Mouse (Mus musculus) adrenal gland, adult 2 months (tissue): ENCODE results near the gene Adra1b. TPM values are rescaled to one million over a fixed set of nuclear protein-coding genes. Genes with fewer than 3 reads are reported as not detected.

Experiments used
- DNase-seq: peaks from one replicate; pipeline ENCODE4 v3.0.0; 2021
- long read RNA-seq: library from polyadenylated mRNA; stranded (forward); transcript quantifications from one replicate; pipeline ENCODE4 v2.0.0, GENCODE M21; 2021
- polyA plus RNA-seq: library from polyadenylated mRNA; depleted of rRNA; stranded (reverse); fragments of >200 nt; gene quantifications from 2 replicates; pipeline ENCODE4 v1.2.3, GENCODE M21; 2012; rRNA removed
- total RNA-seq, 2 experiments: library from RNA; stranded (reverse); gene quantifications; 2 replicates each; pipeline ENCODE4 v1.2.3; 2021

Gene Adra1b
- total RNA-seq (1 to 10 TPM; 2.7 to 5.9 TPM), polyA plus RNA-seq (6.4 and 6.5 TPM in 2 replicates)
- long read RNA-seq, transcript Adra1b-204 (2 exons, 3,047 nt), result major isoform, 8 of 10 reads
- long read RNA-seq, partial matches to known transcripts, result 0 of 10 reads
- long read RNA-seq, other reads (novel, unspliced or antisense), result 2 of 10 reads

DNA sequence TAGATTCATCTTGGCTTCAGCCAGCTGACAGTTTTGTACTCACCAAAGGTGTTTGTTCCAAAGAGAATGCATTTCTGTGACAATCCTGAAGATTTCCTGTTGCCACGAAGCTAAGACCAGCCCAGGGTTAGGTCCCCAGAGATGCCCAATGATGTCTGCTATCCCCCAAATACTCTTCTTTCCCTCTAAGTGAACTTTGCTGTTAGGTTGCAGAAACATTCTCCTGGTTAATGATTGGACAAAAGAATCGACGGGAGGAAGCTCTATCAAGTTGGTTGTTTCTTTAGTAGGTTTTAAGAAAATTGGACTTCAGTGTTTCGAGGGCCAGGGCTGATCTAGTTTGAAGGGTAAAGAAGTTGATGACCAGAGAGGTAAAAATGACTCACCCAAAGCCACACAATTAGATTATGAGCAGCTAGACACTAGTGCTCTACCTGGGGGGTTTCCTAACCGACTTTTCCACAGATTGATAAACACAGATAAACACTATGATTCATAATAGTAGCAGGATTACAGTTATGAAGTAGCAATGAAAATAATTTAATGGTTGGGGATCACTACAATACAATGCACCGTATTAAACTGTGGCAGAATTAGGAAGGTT, at the start of gene Adra1b:
Gene Adra1b (minus strand): TSS at position 160 of the 604 bp plus-strand sequence.
- DNase-seq, result no peak

DNA sequence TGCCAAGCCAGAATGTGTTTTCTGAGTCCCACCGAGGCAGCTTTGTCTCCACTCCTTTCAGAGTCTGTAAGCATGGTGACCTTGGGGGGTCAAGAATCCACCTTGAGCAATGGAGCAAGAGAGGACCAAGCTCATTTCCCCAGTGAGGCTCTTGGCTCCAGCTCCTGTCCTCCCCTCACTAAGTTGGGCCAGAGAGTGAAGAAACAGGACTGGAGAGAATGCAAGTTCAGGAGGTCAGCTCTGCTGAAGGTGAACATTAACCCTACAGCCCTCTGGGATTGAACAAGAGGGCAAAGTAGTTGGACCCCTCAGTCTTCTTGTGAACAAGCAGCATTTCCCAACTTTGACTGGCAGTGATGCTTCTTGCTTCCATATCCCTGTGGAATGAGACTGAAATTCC, 49.3 kb upstream of the Adra1b start:
- peak; percentile 35 for DNase-seq

DNA sequence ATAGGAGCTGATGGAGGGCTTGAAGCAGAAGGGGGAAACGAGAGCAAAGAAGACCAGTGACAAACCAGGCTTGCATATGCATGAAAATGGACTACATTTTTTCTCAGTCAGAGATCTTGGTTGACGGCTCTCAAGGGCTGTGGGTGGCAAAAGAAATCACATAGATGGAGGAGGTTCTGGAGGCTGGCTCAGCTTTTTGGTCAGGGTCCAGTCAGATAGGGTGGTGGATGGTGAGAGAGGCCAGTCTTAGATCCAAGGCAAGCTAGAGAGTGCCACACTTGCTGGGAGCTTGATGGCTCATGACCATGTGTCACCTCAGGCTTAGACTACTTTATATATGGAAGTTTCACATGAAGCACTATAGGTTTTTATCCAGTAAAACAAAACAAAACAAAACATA, 42.8 kb upstream of the Adra1b start:
- DNase-seq, result no peak

DNA sequence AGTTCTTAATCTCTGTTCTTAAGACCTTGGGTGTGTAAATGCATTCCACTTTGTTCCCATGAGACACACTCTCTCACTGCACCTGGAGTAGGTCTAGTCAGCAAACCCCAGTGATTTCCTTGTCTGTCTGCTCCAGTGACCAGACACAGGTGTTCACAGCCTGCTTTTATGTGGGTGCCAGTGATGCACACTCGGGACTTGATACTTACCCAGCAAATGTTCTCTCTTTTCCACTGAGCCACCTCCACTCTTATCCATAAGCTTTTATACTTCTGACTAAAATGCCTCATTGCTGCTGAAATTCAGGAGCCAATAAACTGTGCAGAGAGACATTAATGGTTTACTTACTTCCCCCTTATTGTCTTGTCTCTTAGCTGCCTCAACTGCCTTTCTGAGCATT, 42.2 kb upstream of the Adra1b start:
- DNase-seq, result no peak

DNA sequence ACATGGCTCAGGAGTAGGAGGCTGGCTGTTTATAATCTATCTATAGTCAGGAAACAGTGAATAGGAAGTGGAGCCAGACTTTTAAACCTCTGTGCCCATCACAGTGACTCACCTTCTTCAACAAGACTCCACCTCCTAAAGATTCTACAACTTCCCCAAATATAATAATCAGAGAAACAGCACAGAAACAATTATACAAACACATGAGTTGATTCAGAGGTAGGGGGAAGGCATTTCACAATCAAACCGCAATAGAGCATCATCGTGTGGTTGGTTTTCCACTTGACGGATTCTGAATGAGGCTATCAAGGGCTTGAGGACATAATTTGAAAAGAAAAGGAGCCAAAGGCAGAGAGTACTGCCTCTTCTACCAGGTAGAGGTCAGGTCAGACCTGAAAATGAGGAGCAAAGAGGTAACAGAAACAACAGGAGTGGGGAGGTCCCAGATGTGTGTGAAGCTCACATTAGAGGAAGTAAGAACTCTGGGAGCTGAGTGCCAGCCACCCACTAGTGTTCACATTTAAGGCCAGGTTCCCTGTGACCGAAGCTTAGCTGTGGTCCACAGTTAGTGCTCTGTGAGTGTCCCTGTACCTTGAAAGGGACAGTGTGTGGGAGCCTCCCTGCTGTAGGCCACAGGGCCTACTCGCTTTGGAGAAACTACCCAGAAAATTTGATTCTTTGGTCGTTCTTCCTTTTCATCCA, 39.6 kb upstream of the Adra1b start:
- no peak for DNase-seq

DNA sequence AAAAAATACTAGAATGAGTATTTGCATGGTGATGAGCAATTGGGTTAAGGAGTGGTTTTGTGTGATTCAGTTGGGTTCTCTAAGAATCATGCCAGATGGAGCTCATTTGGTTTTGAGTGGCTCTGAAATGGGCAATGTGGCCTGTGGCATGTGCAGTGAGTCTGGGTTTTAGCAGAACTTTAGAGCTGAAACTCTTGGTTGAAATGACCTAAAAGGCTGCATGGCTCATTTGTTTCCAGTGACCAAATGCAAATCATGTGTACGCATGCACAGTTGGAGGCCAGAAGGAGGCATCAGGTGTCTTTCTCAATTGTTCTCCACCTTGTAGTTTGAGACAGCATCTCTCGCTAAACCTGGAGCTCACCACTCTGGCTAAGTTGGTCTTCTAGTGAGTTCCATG, 35.0 kb upstream of the Adra1b start:
- DNase-seq, result no peak

DNA sequence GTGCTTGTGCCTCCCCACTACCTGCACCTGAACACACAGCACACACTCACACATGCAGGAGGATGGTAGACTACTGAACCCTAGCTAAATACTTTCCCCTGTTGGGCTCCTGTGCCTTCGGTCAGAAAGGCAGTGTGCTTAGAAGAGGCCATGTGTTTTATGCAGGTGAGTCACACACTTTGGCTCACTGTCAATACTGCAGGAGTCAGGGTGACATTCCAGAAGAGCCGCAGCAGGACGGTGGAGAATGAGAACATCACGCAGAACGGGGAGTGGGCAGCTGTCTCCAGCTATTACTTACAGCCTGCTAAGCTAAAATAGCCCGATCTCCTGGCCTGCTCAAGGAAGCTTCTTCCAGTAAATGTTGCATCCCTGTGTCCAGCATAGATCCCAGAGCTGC, 32.5 kb upstream of the Adra1b start:
- DNase-seq, result peak; percentile 75

DNA sequence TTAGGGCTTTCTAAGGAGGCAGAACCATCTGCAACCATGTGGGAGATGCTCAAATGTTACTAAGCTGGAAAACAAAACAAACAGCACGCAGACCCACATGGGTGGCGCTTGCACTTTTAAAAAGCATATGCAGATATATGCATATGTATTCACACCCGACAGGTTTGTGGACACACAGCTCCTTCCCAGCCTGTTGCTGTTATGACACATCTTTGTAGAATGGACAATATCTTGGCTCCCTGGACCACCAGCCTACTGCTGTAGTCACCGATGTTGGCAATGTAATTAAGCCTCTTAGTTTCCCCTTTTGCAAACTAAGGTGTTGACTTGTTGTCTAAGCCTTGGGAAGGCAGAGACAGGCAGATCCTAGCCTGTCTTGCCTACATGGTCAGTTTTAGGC, 32.0 kb upstream of the Adra1b start:
- no peak for DNase-seq

DNA sequence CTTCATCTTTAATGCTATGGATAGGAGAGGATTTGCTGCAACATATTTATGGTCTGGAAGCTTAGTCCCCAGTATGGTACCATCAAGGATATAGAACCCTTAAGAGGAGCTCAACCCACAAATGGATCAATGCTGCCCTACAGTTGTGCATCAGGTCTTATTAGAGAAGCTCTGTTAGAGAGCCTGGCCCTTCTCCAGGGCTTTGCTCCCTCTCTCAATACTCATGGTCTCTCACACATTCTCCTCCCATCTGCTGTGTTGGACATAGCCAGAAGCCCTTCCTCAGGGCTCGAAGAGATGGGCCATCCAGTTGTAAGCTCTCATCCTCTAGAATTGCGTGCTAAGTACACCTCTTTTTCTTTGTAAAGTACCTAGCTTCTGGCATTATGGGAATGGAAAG, 29.2 kb upstream of the Adra1b start:
- no peak for DNase-seq

DNA sequence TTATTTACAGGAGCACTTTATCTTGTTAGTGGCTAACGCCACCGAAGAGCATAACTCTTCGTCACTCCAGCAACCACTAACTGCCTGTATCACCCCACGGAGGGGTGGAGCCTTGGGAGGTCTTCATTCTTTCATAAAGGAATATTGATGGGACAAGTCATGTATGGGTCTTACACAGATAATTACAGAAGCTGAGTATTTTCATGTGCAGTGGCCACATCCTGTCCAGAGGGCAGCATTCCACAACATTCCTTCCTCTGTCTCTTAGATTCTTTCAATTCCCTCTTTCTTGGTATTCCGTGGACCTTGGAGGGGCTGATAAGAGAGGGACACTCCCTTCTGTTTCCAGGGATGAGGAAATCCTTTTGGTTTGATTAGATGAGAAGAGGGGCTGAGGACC, 28.7 kb upstream of the Adra1b start:
- no peak for DNase-seq

DNA sequence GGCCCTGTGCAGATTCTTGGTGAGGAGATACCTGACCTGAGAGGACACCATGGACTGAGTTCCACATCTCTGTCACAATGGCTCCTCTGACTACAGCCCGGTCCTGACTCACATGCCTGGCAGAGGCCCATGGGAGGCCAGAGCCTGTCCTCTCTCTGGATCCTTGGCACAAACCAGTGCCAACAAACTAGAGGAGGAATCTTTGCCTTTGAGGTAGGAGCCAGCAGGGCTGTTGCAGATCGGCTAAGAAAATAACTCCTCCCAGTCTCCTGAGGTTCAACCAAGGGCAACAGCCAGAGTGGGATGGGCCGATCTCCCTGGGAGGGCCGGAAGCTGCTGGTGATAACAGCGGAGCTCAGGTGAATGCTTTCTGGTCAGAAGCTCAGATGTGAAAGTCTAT, 28.2 kb upstream of the Adra1b start:
- peak; percentile 89 for DNase-seq

DNA sequence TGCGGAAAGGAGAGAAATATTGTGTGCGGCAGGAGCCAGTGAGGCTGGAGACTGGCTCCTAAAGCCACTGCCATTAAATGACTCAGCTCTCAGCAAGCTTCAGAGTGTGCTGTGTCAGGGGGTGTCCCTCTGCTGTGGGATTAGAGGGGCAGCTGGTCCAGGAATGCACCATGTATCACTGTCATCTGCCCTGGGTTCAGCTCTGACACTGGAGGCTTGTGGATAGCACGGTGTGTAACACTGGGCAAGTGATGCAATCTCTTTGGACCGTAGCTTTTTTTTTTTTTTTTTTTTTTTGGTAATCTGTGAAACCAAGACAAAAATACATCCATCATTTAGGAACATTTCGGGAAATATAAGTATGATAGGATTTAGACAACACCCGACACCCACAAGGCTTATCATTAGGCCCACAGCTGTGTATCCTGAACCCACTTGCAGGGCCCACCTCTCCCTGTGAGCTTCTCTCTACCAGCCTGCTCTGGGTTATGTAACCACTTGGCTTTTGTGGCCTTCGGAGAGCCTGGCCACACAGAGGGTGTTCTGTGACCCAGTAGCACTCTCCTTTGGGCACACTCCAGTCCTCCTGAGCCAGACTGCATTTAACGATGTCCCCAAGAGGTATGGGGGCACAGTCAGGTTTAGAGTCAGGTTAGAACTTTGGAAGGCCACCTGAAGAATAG, 26.3 kb upstream of the Adra1b start:
- peak; percentile 61 for DNase-seq

DNA sequence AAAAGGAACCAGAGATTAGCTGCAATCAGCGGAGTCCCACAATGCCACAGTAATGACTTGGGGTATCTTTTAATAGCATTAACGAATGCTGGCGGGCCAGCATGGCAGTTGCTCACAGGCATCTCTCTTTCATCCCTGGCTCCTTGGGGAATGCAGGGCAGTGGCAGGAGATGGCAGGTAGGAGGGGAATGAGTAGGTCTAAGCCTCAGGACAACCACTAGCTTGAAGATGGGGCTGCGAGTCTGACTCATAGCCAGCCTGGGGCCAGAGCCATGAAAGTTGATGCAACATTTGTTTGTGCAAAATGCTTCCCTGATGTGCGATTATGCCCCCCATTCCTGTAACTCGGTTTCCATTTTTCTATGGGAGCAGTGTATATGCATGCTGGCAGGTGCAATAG, 25.2 kb upstream of the Adra1b start:
- peak; percentile 28 for DNase-seq

DNA sequence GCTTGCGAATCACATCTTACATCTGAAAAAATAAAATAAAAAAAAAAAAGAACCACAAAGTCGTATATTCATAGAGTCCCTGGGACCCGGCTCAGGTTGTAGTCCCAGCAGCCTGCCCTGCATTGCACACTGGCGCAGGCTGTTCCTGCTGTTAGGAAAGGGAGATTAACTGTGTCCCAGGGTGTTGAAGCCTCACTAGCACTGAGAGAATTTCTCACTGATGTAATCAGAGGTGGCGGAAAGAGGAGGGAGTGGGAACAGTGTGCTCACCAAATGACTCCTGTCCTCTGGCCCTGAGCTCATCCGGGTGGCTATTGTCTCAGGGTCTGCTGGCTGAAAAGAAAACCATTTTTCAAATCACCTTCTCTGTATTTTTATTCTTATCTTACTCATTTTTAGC, 24.6 kb upstream of the Adra1b start:
- no peak for DNase-seq

DNA sequence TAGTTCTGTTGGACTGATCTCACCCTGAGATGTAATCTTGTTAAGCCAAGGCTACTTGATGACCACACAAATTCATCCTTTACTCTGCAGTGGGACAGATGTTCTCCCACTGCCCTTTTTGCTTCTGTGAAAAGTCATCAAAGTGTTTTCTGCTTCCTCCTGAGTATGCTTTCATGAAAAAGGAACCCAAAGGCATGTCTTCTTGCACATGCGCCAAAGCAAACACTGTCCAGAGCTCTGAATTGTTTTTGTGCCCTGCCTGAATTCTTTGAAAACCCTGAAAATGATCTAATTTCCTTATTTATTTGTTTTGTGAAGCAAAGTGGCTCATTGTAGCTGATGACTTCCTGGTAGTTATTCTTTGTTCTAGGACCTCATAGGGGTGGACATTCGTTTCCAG, 20.7 kb upstream of the Adra1b start:
- no peak for DNase-seq

DNA sequence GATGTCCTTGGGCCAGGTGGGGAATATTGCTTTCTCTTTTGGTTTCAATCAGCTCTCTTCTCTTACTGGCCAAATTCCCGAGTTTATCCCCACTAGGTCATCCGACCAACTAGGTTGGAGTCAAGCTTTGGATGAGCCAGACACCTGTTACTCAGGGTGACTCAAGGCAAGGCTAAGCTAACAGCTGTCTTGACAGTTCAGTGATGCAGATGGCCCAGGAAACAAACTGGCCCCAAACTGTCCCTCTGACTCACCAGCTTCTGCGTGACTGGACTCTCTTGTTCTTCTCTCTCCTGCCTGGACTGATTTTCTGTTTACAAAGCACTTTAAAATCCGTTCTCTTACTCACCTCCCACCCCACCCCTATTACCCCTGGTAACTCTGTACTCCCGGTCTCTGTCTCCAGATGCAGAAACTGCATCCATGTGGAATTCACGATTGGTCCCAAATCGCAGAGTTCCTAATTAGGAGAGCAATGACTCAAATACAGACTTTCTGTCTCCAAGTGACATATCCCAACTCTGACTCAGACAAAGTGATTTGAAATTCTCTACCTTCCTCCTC, 18.6 kb upstream of the Adra1b start:
- peak; percentile 57 for DNase-seq

DNA sequence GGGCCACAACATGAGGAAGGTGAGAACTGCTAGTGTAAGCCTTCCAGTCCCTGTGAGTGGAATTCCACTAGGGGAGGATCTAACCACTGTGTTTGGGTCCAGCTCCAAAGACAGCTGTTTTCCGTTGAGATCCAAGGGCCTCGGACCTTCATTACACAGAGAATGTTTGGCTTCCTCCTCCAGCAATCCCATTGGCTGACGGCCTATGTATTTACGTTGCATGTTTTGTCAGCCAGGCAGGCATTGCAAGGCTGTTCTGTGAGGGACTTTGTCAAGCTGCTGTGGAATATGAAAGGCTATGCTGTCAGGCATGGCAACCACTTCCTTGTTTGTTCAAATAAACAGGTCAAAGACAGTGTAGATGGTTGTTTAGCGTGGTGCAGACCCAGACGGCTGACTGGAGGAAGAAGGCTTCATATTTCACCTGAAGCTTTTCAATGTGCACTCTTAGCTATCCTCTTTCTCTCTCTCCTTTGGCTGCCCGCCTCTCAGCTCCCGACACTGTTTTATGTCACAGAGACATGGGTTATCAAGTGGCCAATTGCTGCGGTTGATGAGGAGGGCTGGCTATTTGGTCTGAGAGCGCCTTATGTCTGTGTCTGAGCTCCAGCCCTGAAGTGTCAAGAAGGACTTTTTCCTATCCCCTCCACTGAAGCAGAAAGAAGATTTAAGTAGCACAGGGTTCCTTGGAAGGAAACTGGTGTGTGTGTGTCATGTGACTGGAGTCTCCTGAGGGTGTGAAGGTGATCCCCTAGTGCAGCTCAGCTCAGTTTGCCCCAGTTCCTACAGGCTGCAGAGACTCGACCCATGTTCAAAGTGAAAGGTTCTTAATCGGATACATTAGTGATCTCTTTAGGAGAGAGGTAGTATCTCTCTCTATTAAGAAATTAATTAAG, 13.8 kb upstream of the Adra1b start:
- DNase-seq, result no peak

DNA sequence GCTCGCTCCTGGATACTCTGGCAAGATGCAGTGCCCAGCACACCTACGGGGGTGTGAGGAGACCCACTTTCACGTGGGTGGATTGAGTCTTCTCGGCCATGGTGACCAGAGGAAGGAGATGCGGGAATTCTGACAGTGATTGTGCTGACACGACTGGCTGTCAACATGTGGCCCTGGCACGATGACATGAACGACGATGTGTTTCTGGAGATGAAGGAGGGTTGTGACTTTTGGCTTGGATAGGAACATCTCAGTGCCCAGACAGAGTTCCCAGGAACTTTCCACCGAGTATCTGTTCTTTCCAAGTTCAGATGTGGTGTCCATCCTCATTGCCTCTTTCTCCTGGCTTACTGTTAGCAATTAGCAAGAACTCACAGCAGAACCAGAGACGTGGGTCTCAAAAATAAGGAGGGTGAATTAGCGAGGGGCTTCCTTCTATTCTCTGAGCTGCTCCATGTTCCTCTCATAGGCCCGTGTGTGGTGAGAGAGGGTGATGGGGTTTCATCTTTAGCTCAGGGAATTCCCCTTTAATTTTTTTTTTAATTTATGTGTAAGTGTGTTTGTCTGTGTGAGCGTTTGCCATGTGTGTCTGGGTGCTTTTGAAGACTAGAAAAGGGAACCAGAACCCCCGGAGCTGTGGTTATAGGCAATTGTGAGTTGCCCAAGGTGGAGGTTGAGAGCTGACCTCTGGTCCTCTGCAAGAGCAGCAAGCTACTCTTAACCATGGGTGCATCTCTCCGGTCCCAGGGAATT, 11.3 kb upstream of the Adra1b start:
- DNase-seq, result no peak

DNA sequence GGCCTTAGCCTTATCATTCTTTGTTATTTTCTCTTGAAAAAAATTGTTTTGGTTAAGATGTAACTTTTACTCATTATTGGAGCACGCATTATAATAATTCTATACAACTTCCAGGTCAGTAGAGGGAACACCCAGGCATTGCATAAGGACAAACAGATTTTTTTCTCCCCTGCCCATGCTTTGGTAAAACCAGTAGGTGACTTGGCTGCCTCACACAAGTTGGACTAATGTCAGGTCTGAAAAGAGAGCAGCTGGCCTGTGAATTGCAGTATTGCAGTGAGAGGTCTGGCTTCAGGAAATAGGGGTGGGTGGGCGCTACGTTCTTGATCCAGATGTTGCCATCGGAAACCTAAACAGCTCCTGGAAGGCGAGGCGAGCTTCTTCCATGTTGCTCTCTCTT, 10.6 kb upstream of the Adra1b start:
- DNase-seq, result no peak

DNA sequence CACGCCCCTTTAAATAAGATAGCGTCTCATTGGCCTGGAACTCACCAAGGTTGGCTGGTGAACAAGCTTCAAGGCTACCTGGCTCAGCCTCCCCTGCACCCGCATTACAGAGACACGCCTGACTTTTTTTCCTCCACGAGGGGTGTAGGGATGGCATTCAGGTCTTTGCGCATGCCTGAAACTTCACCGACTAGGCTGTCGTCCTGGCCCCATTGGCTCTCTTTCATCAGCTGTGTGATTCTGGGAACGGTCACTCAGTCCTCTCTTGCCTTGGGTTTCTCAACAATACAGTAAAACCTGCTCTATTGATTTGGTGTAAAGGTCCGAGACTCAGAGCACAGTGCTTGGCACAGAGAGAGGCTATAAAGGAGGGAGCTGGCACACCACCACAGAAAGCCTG, 2.3 kb upstream of the Adra1b start:
- DNase-seq, result peak; percentile 17

DNA sequence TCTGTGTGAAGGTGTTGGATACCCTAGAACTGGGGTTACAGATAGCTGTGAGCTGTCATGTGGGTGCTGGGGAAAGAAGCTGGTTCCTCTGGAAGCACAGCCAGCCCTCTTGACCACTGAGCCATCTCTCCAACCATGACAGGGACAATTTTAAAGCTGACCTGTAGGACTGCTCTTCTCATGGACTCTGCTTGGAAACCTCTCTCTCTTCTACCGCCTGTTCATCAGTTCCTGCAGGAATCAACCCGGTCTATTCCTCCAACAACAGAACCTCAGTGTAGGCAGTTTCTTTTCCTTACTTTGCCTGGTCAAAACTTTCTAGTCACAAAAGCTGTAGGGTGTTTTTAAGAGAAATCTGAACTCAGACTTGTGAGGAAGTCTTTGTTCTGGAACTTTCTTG, 1.3 kb downstream of the Adra1b start:
- DNase-seq, result no peak
